Mouse (Mus musculus): Measurements from ENCODE around the gene Lrfn2. TPM values are rescaled to one million over a fixed set of nuclear protein-coding genes. Genes with fewer than 3 reads are reported as not detected.

Lrfn2 gene
- polyA plus RNA-seq, 1 experiment from 2014 or later, result 1.2 TPM

DNA sequence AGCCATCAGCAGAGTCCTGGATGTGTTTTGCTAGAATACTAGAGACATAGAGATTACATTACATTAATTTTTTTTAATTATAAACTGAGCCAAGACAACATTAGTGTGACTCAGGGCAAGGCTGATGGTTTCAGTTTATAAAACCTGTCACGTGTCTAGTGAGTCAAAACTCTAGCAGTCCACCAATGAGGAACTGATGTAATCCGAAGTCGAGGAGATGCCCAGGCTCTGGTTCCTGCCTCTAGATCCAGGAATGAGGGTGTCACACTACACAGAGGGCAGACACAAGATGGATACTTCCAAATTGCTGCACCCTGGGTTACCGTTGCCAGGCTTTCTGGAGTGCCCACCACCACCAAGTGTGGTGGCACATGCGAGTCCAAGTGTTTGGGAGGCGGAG lies 84.0 kb downstream of the Lrfn2 start:
- no peak for ATAC-seq (ENCODE audit: insufficient number of reproducible peaks, low FRiP score, low TSS enrichment, low read depth)
- Histone ChIP-seq H3K4me1 (peaks cover 6% of the 10 kb centered on the region; the same call in 1 of the 2 replicates), H3K9ac (no peak overlapping the region), H3K4me2 (replicated peaks) (no peak overlapping the region), H3K27ac (replicated peaks) (no peak overlapping the region), H3K36me3 (no peaks in the 10 kb centered on the region), H3K27me3 (no peaks in the 10 kb centered on the region), H3K9me3 (replicated peaks) (no peaks in the 10 kb centered on the region), H3K4me3 (replicated peaks) (no peak overlapping the region)
- 84% methylated on average over 6 of the region's 6 CpGs for WGBS

DNA sequence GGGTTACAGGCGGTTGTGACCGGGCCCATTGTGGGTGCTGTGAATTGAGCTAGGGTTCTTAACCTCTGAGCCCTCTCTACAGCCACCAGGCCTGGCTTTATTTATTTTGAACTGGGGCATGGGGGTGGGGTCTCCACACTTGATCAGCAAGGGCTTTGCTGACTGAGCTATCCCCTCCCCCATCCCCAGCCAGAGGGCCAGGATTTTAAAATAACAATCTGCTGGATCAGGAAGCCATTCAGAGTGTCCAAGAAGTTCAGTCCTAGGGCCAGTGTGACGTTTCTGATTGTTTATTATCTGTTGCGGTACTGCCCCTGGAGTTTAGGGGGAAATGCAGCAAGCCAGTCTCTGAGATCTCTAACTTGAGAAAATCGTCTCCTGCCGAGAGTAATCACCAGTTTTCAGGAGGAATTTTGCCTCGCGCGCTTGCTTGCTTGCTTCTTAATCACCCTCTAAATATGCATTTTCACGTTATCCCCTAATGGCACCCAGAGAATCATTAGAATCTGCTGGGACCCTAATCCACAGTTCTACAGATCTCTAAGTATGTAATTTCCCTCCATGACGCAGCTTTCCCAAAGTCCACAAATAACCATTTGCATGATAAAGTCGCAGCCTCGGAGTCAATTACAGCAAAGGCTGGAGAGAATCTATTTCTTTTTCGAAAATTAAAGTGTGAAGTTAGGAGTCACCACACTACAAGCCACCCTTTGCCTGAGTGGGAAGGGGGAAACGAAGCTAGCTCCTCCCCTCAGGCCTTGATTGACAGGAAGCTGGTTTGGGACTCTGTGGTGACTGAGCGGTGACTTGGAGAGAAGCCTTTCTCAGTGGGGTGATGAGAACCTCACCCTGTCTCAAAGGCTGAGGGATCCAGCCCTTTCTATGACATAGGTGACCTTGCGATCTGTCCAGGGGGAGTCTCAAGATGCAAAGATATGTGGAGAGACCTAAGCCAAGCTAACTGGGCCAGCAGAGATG lies 85.5 kb downstream of the Lrfn2 start:
- Histone ChIP-seq H3K27me3 (no peaks in the 10 kb centered on the region), H3K4me3 (replicated peaks) (no peak overlapping the region), H3K36me3 (no peaks in the 10 kb centered on the region), H3K4me1 (peaks cover 12% of the 10 kb centered on the region), H3K4me2 (replicated peaks) (no peak overlapping the region), H3K9ac (no peak overlapping the region), H3K27ac (replicated peaks) (no peak overlapping the region), H3K9me3 (replicated peaks) (no peaks in the 10 kb centered on the region)
- 39% methylated on average over 17 of the region's 17 CpGs for WGBS
- no peak for ATAC-seq (ENCODE audit: insufficient number of reproducible peaks, low FRiP score, low TSS enrichment, low read depth)

DNA sequence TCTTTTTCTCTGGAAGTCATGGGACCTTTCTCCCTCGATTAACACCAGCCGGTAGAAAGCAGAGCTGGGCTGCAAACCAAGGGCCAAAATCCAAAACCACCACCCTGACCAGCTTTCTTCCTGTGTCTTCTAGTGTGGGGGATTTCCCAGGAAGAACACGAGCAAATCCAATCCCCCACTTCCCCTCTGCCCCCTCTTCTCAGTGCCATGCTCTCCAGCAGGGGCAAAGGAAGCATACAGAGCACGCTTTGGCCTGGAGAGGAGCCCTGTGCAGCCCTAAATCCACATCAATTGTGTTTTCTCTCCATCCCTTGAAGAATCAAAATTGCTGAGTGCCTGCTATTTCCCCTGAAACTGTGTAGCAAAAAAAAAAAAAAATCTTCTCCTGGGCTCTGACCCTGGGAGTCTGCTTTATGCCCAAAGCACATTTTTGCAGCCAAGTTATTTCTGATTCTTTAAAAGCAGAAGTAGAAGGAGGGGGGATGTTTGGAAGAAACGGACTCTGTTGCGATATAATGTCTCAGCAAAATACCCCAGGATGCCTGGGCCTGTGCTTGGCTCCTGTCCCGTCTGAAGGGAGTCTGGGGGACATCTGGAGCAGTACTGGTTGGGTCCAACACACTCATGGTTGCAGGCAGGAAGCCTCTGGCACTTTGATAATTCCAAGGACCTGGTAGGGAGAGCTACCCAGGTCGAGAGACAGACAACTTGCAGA lies 86.8 kb downstream of the Lrfn2 start:
- no peak overlapping the region for H3K27ac ChIP-seq (replicated peaks)
- ATAC-seq (ENCODE audit: insufficient number of reproducible peaks, low FRiP score, low TSS enrichment, low read depth), result no peak
- WGBS, result 47% methylated on average over 8 of the region's 8 CpGs

DNA sequence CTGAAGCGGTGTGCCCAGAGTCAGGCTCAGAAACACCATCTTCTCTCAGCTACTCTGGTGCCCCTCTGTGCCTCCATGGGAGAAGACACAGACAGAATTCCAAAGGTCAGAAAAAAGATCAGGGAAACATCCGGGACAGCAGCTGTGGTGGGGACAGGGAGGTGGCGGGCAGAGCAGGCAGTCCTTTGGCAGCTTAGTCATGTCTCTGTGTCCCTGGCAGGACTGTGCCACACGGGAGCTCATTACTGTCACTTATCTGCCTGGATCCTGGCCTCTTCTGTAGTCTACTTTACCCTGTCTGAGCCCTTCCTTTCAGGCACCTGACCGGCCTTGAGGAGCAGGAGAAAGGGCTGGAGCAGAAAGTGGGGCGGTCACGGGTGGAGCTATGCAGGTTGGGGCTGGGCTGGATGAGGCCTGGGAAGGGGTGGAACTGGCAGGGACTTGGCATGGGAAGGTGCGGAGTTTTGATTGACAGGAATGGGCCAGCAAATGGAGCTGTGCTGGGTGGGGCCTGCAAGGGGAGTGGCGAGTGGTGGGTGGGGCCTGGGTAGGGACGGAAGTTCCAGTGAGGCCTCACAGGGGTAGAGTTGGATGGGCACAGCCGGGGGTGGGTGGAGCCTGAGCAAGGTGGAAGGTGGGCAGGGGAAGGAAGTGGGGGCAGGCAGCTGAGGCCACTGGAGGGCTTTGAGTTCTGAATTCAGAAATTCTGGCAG lies 97.5 kb downstream of the Lrfn2 start:
- Histone ChIP-seq H3K4me3 (replicated peaks) (no peak overlapping the region), H3K9me3 (replicated peaks) (no peaks in the 10 kb centered on the region), H3K27ac (replicated peaks) (no peak overlapping the region), H3K36me3 (no peaks in the 10 kb centered on the region), H3K4me1 (peaks cover 5% of the 10 kb centered on the region), H3K9ac (no peak overlapping the region), H3K4me2 (replicated peaks) (no peak overlapping the region), H3K27me3 (no peaks in the 10 kb centered on the region)
- WGBS, result 33% methylated on average over 11 of the region's 11 CpGs
- ATAC-seq (ENCODE audit: insufficient number of reproducible peaks, low FRiP score, low TSS enrichment, low read depth), result peak; percentile 77

More for the DNA sequence above, 86.8 kb downstream of the Lrfn2 start:
- H3K9me3 ChIP-seq (replicated peaks), result no peaks in the 10 kb centered on the region
- H3K4me3 ChIP-seq (replicated peaks), result no peak overlapping the region
- no peaks in the 10 kb centered on the region for H3K36me3 ChIP-seq
- no peaks in the 10 kb centered on the region for H3K27me3 ChIP-seq
- no peak overlapping the region for H3K4me2 ChIP-seq (replicated peaks)
- no peak overlapping the region for H3K9ac ChIP-seq
- H3K4me1 ChIP-seq, result peaks cover 12% of the 10 kb centered on the region

DNA sequence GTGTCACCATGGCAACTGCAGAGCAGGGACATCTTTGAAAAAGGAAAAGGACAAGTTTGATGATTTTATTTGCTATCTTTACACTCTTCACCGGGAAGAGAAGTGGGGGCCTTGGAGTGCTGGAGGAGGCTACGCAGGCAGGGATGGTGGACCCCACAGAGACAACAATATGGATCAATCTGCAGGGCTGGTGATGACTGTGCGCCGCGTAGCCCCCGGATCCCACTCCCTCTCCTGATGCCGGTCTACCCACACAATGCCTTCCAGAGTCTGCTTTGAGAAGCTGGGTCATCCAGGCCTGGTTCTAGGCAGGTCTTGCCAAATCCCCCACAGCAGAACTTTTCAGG lies 98.1 kb downstream of the Lrfn2 start:
- no peak for ATAC-seq (ENCODE audit: insufficient number of reproducible peaks, low FRiP score, low TSS enrichment, low read depth)
- no peaks in the 10 kb centered on the region for H3K9me3 ChIP-seq (replicated peaks)
- no peak overlapping the region for H3K4me3 ChIP-seq (replicated peaks)
- WGBS, result 92% methylated on average over 7 of the region's 7 CpGs
- no peak overlapping the region for H3K27ac ChIP-seq (replicated peaks)
- H3K27me3 ChIP-seq, result no peaks in the 10 kb centered on the region
- H3K9ac ChIP-seq, result no peak overlapping the region
- H3K4me2 ChIP-seq (replicated peaks), result no peak overlapping the region
- H3K4me1 ChIP-seq, result peaks cover 5% of the 10 kb centered on the region
- H3K36me3 ChIP-seq, result no peaks in the 10 kb centered on the region

DNA sequence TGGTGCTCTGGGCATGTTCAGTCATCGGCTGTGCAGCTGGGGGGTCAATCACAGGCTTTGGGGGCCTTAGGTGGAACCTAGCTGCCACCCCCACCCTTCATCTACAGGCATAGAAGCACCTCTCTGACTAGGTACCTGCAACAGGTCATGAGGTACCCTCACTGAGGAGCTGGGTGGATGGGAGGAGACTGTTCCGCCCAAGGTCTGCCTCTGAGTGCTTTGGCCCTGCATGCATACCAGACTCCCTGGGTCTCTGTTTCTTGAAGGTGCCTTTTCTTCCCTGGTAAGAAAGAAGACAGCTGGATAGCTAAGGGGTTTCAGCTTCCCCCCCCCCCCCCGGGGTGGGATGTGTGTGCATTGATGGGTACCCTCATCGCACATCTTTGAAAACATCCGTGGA lies 98.7 kb downstream of the Lrfn2 start:
- Histone ChIP-seq H3K36me3 (no peaks in the 10 kb centered on the region), H3K4me2 (replicated peaks) (no peak overlapping the region), H3K27ac (replicated peaks) (0 out of 2 replicates have a peak overlapping the region, but pooled peaks have one; percentile 29), H3K9me3 (replicated peaks) (no peaks in the 10 kb centered on the region), H3K9ac (no peak overlapping the region), H3K4me3 (replicated peaks) (no peak overlapping the region), H3K4me1 (peaks cover 5% of the 10 kb centered on the region), H3K27me3 (no peaks in the 10 kb centered on the region)
- ATAC-seq (ENCODE audit: insufficient number of reproducible peaks, low FRiP score, low TSS enrichment, low read depth), result no peak
- WGBS, result 74% methylated on average over 5 of the region's 5 CpGs

DNA sequence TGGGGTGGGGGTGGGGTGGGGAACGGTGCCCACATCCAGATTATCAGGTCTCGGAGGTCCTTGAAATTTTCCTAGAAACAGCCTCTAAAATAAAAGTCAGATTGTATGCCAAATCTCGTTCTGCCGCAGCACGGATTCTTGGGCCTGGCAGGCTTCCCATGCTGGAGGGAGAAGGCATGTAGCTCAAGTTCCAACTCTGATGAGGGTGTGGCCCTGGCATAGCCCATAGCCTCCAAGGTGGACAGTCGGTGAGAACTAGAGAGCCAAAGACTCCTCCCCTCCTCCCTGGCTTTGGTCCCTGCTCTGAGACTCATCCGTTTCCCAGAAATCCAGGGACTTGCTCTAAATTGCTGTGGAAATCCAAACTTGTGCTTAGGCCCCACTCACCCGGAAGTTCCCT lies 99.6 kb downstream of the Lrfn2 start:
- Histone ChIP-seq H3K9me3 (replicated peaks) (no peaks in the 10 kb centered on the region), H3K9ac (no peak overlapping the region), H3K4me3 (replicated peaks) (no peak overlapping the region), H3K27ac (replicated peaks) (no peak overlapping the region), H3K4me1 (peaks cover 5% of the 10 kb centered on the region), H3K4me2 (replicated peaks) (no peak overlapping the region), H3K27me3 (no peaks in the 10 kb centered on the region), H3K36me3 (no peaks in the 10 kb centered on the region)
- ATAC-seq (ENCODE audit: insufficient number of reproducible peaks, low FRiP score, low TSS enrichment, low read depth), result 0 out of 2 replicates have a peak, but pooled peaks have one; percentile 44
- WGBS, result 45% methylated on average over 8 of the region's 8 CpGs

DNA sequence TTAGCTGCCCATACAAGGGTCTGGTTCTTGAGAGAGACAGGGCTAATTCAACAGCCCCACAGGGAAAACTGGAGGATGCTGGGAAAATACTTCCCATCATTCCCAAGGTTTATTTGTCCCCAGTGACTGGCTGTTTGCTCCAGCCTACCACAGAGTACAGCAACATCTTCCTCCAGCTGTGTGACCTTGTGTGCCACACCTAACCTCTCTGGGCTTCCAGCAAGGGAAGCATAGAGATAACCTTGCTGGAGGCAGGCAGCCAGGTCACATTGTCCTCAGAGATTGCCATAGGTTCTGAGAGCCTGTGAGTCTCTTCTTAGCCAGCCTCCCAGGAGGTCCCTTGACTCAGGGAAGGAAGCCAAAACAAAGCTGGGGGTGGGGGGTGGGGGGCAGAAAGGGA lies 101.1 kb downstream of the Lrfn2 start:
- Histone ChIP-seq H3K4me1 (peaks cover 5% of the 10 kb centered on the region), H3K27me3 (no peaks in the 10 kb centered on the region), H3K9me3 (replicated peaks) (no peaks in the 10 kb centered on the region), H3K27ac (replicated peaks) (no peak overlapping the region), H3K4me3 (replicated peaks) (no peak overlapping the region), H3K36me3 (no peaks in the 10 kb centered on the region), H3K9ac (no peak overlapping the region), H3K4me2 (replicated peaks) (no peak overlapping the region)
- ATAC-seq (ENCODE audit: insufficient number of reproducible peaks, low FRiP score, low TSS enrichment, low read depth), result no peak

DNA sequence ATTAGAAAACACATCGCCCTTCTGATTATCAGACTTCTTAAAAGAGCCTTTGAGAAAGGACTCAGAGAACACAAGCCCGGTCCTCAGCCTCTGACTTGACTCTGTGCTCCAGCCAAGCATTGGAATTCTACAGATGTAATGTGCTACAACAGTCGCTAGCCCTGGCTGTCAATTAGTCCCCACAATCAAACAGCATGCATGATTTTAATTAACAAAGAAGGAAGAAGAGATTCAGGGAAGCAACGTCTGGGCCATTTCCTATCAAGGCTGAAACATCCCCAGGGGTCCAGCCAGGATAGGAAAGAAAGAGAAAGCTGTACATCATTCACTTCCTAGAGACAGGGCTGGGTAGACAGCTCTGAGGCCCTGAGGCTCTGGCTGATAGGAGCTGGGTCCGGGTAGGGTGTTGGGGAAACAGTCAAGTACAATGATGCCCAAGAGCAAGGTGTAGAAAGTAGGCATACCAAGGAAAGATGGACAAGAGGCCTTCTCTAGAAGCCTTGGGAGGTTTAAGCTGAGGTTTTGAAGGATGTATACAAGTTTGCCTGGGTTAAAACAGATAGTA lies 101.6 kb downstream of the Lrfn2 start:
- 22% methylated on average over 5 of the region's 5 CpGs for WGBS
- Histone ChIP-seq H3K27ac (replicated peaks) (no peak overlapping the region), H3K9me3 (replicated peaks) (no peaks in the 10 kb centered on the region), H3K4me3 (replicated peaks) (no peak overlapping the region), H3K9ac (no peak overlapping the region), H3K4me1 (peaks cover 5% of the 10 kb centered on the region), H3K36me3 (no peaks in the 10 kb centered on the region), H3K27me3 (no peaks in the 10 kb centered on the region), H3K4me2 (replicated peaks) (no peak overlapping the region)
- ATAC-seq (ENCODE audit: insufficient number of reproducible peaks, low FRiP score, low TSS enrichment, low read depth), result no peak

DNA sequence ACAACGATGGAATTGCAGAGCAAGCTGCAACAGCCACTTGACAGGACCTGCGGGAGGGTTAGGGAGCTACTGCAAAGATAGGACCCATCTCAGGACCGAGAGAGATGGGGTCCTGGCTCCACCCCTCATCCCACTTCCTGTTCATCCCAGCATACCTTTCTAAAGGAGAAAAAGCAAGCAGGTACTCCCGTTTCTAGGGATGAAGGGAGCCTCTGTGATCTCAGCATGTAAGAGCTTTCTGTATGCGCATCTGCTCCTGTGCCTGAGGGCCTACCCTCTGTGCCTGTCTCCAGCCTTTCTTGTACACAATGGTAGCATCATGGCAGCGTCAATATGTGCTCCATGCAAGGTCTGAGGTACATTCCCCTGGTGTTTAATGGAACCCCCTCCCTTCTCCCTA lies 102.9 kb downstream of the Lrfn2 start:
- no peak overlapping the region for H3K27ac ChIP-seq (replicated peaks)
- no peaks in the 10 kb centered on the region for H3K36me3 ChIP-seq
- H3K4me1 ChIP-seq, result peaks cover 5% of the 10 kb centered on the region
- no peak overlapping the region for H3K4me2 ChIP-seq (replicated peaks)
- no peak overlapping the region for H3K9ac ChIP-seq
- no peaks in the 10 kb centered on the region for H3K9me3 ChIP-seq (replicated peaks)
- WGBS, result 40% methylated on average over 6 of the region's 6 CpGs
- H3K4me3 ChIP-seq (replicated peaks), result no peak overlapping the region
- H3K27me3 ChIP-seq, result no peaks in the 10 kb centered on the region
- no peak for ATAC-seq (ENCODE audit: insufficient number of reproducible peaks, low FRiP score, low TSS enrichment, low read depth)

Data from embryonic facial prominence, embryonic 15.5 days (tissue).